Mouse (Mus musculus) midbrain, embryonic 16.5 days (tissue): ENCODE data around the gene Tmem107. TPM values are rescaled to one million over a fixed set of nuclear protein-coding genes. Genes with fewer than 3 reads are reported as not detected.

Experiments used
- ATAC-seq: fragments of 200-750 bp; cut with Nextera tagmentation; 2 replicates; pipeline ENCODE4 v1.8.0; 2017; ENCODE audit warnings: moderate TSS enrichment
- H3K27ac ChIP-seq: fragments of 300-500 bp; sonication (generic); 2 replicates; pipeline ENCODE4 v1.5.1; 2014; ENCODE audit warnings: mild to moderate bottlenecking, low read length, mixed read lengths
- H3K27me3 ChIP-seq: fragments of 300-500 bp; sonication (generic); 2 replicates; pipeline ENCODE4 v1.6.1; 2014; ENCODE audit warnings: low read depth, low read length, mixed read lengths; ENCODE audit not compliant: control insufficient read depth, insufficient read depth
- H3K36me3 ChIP-seq: fragments of 300-500 bp; sonication (generic); 2 replicates; pipeline ENCODE4 v1.6.1; 2014; ENCODE audit warnings: mild to moderate bottlenecking, low read length, moderate library complexity, mixed read lengths; ENCODE audit not compliant: control insufficient read depth, insufficient read depth
- H3K4me1 ChIP-seq: fragments of 300-500 bp; sonication (generic); 2 replicates; pipeline ENCODE4 v1.6.1; 2014; ENCODE audit warnings: mild to moderate bottlenecking, low read length, mixed read lengths; ENCODE audit not compliant: control insufficient read depth, insufficient read depth
- H3K4me2 ChIP-seq: fragments of 300-500 bp; sonication (generic); 2 replicates; pipeline ENCODE4 v1.6.1; 2014; ENCODE audit warnings: mild to moderate bottlenecking, low read length, mixed read lengths
- H3K4me3 ChIP-seq: fragments of 300-500 bp; sonication (generic); 2 replicates; pipeline ENCODE4 v1.5.1; 2014; ENCODE audit warnings: low read depth, mild to moderate bottlenecking, low read length, moderate library complexity, mixed read lengths
- H3K9ac ChIP-seq: fragments of 300-500 bp; sonication (generic); 2 replicates; pipeline ENCODE4 v1.6.1; 2014; ENCODE audit warnings: low read depth, low read length, mixed read lengths
- H3K9me3 ChIP-seq: fragments of 300-500 bp; sonication (generic); replicated peaks from 2 replicates; pipeline ENCODE4 v1.6.1; 2014; ENCODE audit warnings: mild to moderate bottlenecking, low read length, mixed read lengths; ENCODE audit not compliant: control insufficient read depth, poor library complexity, severe bottlenecking
- WGBS: fragments of 180-500 bp; shearing (Covaris S2); extraction: QIAGEN DNeasy Blood & Tissue Kit; methylation state at CpG from one replicate; pipeline ENCODE4 v1.1.7; 2014; 5-methylcytosine and 5-hydroxymethylcytosine counted together
- polyA plus RNA-seq: library from polyadenylated mRNA; unstranded; fragments of >200 nt; fragmentation: Nextera tagmentation; extraction: Ambion mirVana; gene quantifications from 2 replicates; pipeline ENCODE4 v1.2.1, GENCODE M21; 2015

Tmem107 gene
- polyA plus RNA-seq, 1 experiment from 2014 or later, result 41.2 TPM

- Histone ChIP-seq H3K4me3 (peak within 1 kb of the TSS; percentile 79), H3K27ac (no peak within 1 kb of the TSS), H3K4me1 (peaks cover 28% of the 10 kb centered on the region), H3K9me3 (no peaks in the 10 kb centered on the region), H3K27me3 (peaks cover 4% of the 10 kb centered on the region; the same call in 1 of the 2 replicates), H3K36me3 (no peaks in the 10 kb centered on the region), H3K4me2 (peak within 1 kb of the TSS; percentile 95), H3K9ac (peak within 1 kb of the TSS; percentile 74)
- ATAC-seq, result no peak
- WGBS, result 1% methylated on average over 27 of the region's 27 CpGs
These were observed 49.8 kb downstream of the Tmem107 start, which contains the start of gene Hes7 for GRCm38 (mm10) chr11:69120221-69121000. Hes7 (plus strand) TSS chr11:69120404.

DNA sequence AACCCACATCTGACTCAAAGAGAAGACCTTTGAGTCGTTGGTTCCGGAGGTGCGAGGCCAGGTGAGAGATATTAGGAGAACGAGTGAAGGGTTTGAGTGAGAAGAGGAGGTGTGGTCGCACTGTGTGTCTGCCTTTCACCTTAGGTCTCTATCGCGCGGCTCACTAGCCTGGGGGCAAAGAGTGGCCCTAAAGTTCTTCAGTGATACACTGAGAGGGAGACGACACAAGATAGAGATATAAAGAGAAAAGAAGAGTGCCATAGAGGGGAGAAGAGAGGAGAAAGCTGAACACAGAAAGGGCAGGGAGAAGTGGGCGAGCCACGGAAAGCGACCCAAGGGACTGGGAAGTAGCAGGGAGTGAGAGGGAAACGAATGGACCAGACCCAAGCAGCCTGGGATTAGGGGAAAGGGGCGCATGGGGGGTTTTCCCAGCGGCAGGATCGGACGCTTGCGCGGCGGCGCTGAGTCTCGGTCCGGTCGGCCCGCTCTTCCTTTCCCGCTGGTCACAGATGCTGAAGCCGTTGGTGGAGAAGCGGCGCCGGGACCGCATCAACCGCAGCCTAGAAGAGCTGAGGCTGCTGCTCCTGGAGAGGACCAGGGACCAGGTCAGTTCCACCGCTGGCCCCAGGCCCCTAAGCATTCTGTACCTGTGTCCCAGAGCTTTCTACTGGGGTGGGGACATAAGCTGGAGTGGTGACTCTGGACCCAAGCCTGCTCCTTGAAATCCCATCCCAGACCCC lies 50.6 kb downstream of the Tmem107 start:
- Histone ChIP-seq H3K27me3 (peaks cover 4% of the 10 kb centered on the region; the same call in 1 of the 2 replicates), H3K4me1 (peaks cover 30% of the 10 kb centered on the region), H3K36me3 (no peaks in the 10 kb centered on the region), H3K4me3 (peak overlapping the region; percentile 79), H3K9ac (peak overlapping the region; percentile 74), H3K27ac (no peak overlapping the region), H3K9me3 (no peaks in the 10 kb centered on the region), H3K4me2 (peak overlapping the region; percentile 90)
- no peak for ATAC-seq
- 1% methylated on average over 33 of the region's 33 CpGs for WGBS

DNA sequence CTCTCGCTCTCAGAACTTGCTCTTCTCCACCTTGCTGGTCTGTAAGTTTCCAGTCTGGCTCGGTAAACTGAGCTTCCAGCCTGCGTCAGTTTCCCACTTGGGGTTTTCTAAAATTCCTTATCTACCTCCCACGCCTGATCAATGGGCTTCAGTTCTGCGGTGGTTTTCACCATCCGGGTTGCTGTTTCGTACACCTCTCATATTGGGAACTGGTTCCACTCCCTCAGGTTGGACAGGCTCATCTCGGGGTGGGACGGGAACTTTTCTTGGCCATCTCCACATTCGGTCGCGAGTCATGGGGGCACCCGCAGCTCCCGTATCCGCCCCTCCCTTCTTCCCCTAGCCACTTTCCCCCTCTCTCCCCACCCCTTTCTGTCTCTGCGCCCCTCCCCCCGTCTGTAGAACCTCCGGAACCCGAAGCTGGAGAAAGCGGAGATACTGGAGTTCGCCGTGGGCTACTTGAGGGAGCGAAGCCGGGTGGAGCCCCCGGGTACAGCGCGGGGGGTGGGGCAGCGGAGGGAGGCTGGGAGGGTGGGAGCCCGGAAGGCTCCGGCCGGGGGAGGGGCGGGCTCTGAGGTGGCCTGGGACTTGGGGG lies 51.2 kb downstream of the Tmem107 start:
- no peaks in the 10 kb centered on the region for H3K9me3 ChIP-seq
- ATAC-seq, result no peak
- peaks cover 4% of the 10 kb centered on the region; the same call in 1 of the 2 replicates for H3K27me3 ChIP-seq
- H3K4me1 ChIP-seq, result peaks cover 35% of the 10 kb centered on the region
- no peaks in the 10 kb centered on the region for H3K36me3 ChIP-seq
- H3K4me3 ChIP-seq, result peak overlapping the region; percentile 79
- peak overlapping the region; percentile 74 for H3K9ac ChIP-seq
- H3K27ac ChIP-seq, result peak overlapping the region; percentile 81; the same call in 1 of the 2 replicates
- WGBS, result under 1% methylated on average over 29 of the region's 32 CpGs
- peak overlapping the region; percentile 90 for H3K4me2 ChIP-seq

DNA sequence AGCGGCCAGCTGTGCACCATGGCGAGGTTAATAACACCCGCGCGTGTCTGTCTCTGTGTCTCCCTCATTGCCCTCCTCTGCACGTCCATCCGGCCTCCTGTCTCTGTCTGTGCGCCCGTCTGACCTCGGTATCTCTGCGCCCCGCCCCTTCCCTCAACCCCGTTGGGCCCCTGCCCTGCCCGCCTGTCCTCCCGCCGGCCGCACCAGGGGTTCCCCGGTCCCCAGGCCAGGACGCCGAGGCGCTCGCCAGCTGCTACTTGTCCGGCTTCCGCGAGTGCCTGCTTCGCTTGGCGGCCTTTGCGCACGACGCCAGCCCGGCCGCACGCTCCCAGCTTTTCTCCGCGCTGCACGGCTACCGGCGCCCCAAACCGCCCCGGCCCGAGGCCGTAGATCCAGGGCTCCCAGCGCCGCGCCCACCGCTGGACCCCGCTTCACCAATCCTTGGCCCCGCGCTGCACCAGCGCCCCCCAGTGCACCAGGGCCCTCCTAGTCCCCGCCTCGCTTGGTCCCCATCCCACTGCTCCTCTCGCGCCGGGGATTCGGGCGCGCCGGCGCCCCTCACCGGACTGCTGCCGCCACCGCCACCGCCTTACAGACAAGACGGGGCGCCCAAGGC lies 51.8 kb downstream of the Tmem107 start, which contains the start of gene 9130213A22Rik:
TSS of gene 9130213A22Rik (minus strand) at position 254 of the 616 bp plus-strand sequence.
- under 1% methylated on average over 61 of the region's 66 CpGs for WGBS
- Histone ChIP-seq H3K27ac (peak within 1 kb of the TSS; percentile 81), H3K9me3 (no peaks in the 10 kb centered on the region), H3K4me3 (peak within 1 kb of the TSS; percentile 79), H3K4me2 (peak within 1 kb of the TSS; percentile 90), H3K4me1 (peaks cover 31% of the 10 kb centered on the region), H3K36me3 (no peaks in the 10 kb centered on the region), H3K9ac (peak within 1 kb of the TSS; percentile 74), H3K27me3 (peaks cover 4% of the 10 kb centered on the region)
- peak; percentile 60 for ATAC-seq

Other genes with a start within 250 kb of the Tmem107 start
- 108 TPM in 2 replicates for gene Ndel1, start 198.9 kb upstream of the Tmem107 start, polyA plus RNA-seq
- not detected in 2 replicates for gene Rnf222, start 182.3 kb upstream of the Tmem107 start, polyA plus RNA-seq
- gene Rpl26, start 169.2 kb upstream of the Tmem107 start, polyA plus RNA-seq, result 508 and 533 TPM in 2 replicates
- gene Odf4, start 143.7 kb upstream of the Tmem107 start, polyA plus RNA-seq, result 0.68 and 1.3 TPM in 2 replicates
- gene Arhgef15, start 113.3 kb upstream of the Tmem107 start, polyA plus RNA-seq, result 27.7 and 30.5 TPM in 2 replicates
- 1.4 and 1.6 TPM in 2 replicates for gene Slc25a35, start 102.7 kb upstream of the Tmem107 start, polyA plus RNA-seq
- 23.3 and 24.8 TPM in 2 replicates for gene Rangrf, start 95.6 kb upstream of the Tmem107 start, polyA plus RNA-seq
- gene Pfas, start 62.3 kb upstream of the Tmem107 start, polyA plus RNA-seq, result 15.8 and 16.8 TPM in 2 replicates
- gene Ctc1, start 54.9 kb upstream of the Tmem107 start, polyA plus RNA-seq, result 66.5 and 67.0 TPM in 2 replicates
- 12.6 and 15.4 TPM in 2 replicates for gene Aurkb, start 25.2 kb upstream of the Tmem107 start, polyA plus RNA-seq
- 15.7 and 20.4 TPM in 2 replicates for gene Borcs6, start 11.1 kb upstream of the Tmem107 start, polyA plus RNA-seq
- gene Vamp2, start 17.7 kb downstream of the Tmem107 start, polyA plus RNA-seq, result 335 and 438 TPM in 2 replicates
- 12.4 TPM in 2 replicates for gene Per1, start 24.4 kb downstream of the Tmem107 start, polyA plus RNA-seq
- gene Hes7, start 49.6 kb downstream of the Tmem107 start, polyA plus RNA-seq, result 0.75 and 1.1 TPM in 2 replicates
- 0.49 and 0.65 TPM in 2 replicates for gene 9130213A22Rik, start 51.8 kb downstream of the Tmem107 start, polyA plus RNA-seq
- gene Aloxe3, start 55.1 kb downstream of the Tmem107 start, polyA plus RNA-seq, result 9.0 and 11.5 TPM in 2 replicates
- 0.50 and 0.53 TPM in 2 replicates for gene Alox12b, start 86.2 kb downstream of the Tmem107 start, polyA plus RNA-seq
- gene Alox8, start 127.0 kb downstream of the Tmem107 start, polyA plus RNA-seq, result 0.59 and 0.72 TPM in 2 replicates
- gene Gucy2e, start 166.2 kb downstream of the Tmem107 start, polyA plus RNA-seq, result 0.51 and 0.67 TPM in 2 replicates